Mouse (Mus musculus) forebrain, embryonic 14.5 days (tissue): Measurements from ENCODE around the gene Ncor2. TPM values are rescaled to one million over a fixed set of nuclear protein-coding genes. Genes with fewer than 3 reads are reported as not detected.
"Not testable (repeated sequence)": the region's sequence is repeated elsewhere in the genome, so short reads cannot be mapped to it uniquely, and the experiment has no call there.

Source experiments
- ATAC-seq: fragments of 200-750 bp; cut with Nextera tagmentation; 2 replicates; pipeline ENCODE4 v1.8.0; 2017; ENCODE audit warnings: mild to moderate bottlenecking, moderate library complexity
- DNase-seq: peaks from one replicate; pipeline ENCODE4 v3.0.0-alpha.2; 2015; ENCODE audit warnings: low spot score
- H3K27ac ChIP-seq: fragments of 300-500 bp; sonication (generic); 2 replicates; pipeline ENCODE4 v1.5.1; 2014; ENCODE audit warnings: low read depth, mild to moderate bottlenecking, control low read depth, low read length, moderate library complexity
- H3K27me3 ChIP-seq: fragments of 300-500 bp; sonication (generic); replicated peaks from 2 replicates; pipeline ENCODE4 v1.6.1; 2014; ENCODE audit warnings: low read length, control low read depth, mixed read lengths; ENCODE audit not compliant: control insufficient read depth, insufficient read depth
- H3K36me3 ChIP-seq: fragments of 300-500 bp; sonication (generic); 2 replicates; pipeline ENCODE4 v1.6.1; 2014; ENCODE audit warnings: low read length, control low read depth; ENCODE audit not compliant: control insufficient read depth, insufficient read depth
- H3K4me1 ChIP-seq: fragments of 300-500 bp; sonication (generic); 2 replicates; pipeline ENCODE4 v1.6.1; 2014; ENCODE audit warnings: antibody characterized with exemption, low read length, control low read depth; ENCODE audit not compliant: control insufficient read depth, insufficient read depth
- H3K4me2 ChIP-seq: fragments of 300-500 bp; sonication (generic); 2 replicates; pipeline ENCODE4 v1.6.1; 2014; ENCODE audit warnings: mild to moderate bottlenecking, control low read depth, low read length
- H3K4me3 ChIP-seq: fragments of 300-500 bp; sonication (generic); 2 replicates; pipeline ENCODE4 v1.5.1; 2014; ENCODE audit warnings: low read depth, low read length, control low read depth
- H3K9ac ChIP-seq: fragments of 300-500 bp; sonication (generic); 2 replicates; pipeline ENCODE4 v1.6.1; 2014; ENCODE audit warnings: mild to moderate bottlenecking, low read length, control low read depth, moderate library complexity
- H3K9me3 ChIP-seq: fragments of 300-500 bp; sonication (generic); replicated peaks from 2 replicates; pipeline ENCODE4 v1.6.1; 2016; ENCODE audit warnings: low read length, control low read depth, mixed read lengths; ENCODE audit not compliant: control insufficient read depth
- WGBS: fragments of 180-500 bp; shearing (Covaris S2); extraction: QIAGEN DNeasy Blood & Tissue Kit; methylation state at CpG from one replicate; pipeline ENCODE4 v1.1.7; 2014; 5-methylcytosine and 5-hydroxymethylcytosine counted together
- polyA plus RNA-seq: library from polyadenylated mRNA; unstranded; fragments of >200 nt; fragmentation: Nextera tagmentation; extraction: Ambion mirVana; gene quantifications from 2 replicates; pipeline ENCODE4 v1.2.1, GENCODE M21; 2014

Gene Ncor2
- polyA plus RNA-seq, 1 experiment from 2014 or later = 15.1 TPM

GRCm38 (mm10) chr5:125197325-125197724 is 18.3 kb upstream of the Ncor2 start:
- DNase-seq, H3K4me3 ChIP-seq, H3K27ac ChIP-seq, ATAC-seq, H3K36me3 ChIP-seq, H3K9me3 ChIP-seq, H3K4me2 ChIP-seq, H3K9ac ChIP-seq, H3K4me1 ChIP-seq, H3K27me3 ChIP-seq: not testable (repeated sequence)
- 78% methylated on average over 2 of the region's 2 CpGs for WGBS

DNA sequence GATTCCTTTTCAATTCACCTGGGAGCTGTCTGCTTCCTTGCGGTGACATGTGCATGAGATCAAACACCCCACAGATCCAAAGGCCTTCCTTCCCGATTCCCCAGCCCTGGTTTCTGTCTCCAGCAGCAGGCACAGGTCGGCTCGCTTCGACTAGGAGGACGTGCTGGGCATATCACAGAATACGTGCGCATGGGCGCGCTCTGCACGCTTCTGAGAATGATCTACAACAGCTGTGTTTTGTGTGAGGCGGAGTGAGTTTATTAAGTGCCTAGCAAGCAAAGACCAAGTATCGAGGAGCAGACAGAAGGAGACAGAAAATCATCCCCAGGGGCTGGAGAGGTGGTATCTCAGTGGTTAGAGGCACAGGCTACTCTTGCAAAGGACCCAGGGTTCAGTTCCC is 17.0 kb upstream of the Ncor2 start:
- WGBS = 89% methylated on average over 13 of the region's 13 CpGs
- H3K27me3 ChIP-seq = no peaks in the 10 kb centered on the region
- no peak overlapping the region for H3K9ac ChIP-seq
- no peak for DNase-seq
- H3K27ac ChIP-seq = no peak overlapping the region
- peaks cover 6% of the 10 kb centered on the region for H3K4me1 ChIP-seq
- no peak overlapping the region for H3K4me2 ChIP-seq
- H3K4me3 ChIP-seq = no peak overlapping the region
- no peaks in the 10 kb centered on the region for H3K9me3 ChIP-seq
- no peak for ATAC-seq
- no peaks in the 10 kb centered on the region for H3K36me3 ChIP-seq

GRCm38 (mm10) chr5:125195142-125195541 is 16.1 kb upstream of the Ncor2 start:
- DNase-seq = peak; percentile 60
- 46% methylated on average over 3 of the region's 3 CpGs for WGBS

DNA sequence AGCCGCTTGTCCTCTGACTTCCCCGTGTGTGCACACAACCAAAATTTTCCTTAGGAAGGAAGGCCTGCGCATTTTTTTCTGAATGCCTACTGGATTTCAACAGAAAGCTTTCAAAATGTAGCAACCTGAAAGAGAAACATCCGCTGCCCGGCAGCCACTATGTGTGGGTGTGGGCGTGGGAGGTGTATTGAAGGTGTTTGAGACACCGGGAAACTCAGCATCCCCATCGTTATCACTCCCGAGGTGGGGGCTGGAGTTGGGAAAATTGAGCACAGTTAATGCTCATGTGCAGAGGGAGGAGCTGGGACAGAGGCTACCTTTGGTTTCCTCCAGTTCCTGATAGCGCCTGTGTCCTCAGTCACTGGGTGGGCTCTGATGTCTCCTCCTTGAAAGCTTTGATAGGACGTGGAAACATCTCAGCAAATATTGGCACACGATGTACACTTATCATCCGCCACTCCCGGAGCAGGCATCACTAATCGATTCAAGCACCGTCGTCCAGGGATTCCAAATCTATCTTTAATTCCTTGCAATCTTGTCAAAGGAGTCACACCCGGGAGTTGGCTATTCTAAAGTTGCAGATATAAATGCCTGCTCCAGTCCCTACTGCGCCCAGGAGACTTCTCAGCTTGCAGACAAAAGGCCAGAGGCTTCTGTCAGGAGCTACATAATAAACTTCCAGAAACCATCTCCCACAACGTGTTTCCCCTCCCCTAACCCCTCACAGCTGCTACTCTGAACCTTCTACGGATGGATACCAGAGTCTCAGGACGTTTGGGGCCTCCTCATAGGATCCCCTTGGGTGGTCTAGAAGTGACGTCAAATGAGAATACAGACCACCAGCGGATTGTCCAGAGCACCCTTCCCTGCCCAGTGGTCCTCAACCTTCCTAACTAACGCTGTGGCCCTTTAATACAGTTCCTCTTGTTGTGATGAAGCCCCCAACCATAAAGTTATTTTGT is 14.7 kb upstream of the Ncor2 start:
- Histone ChIP-seq H3K36me3 (no peaks in the 10 kb centered on the region), H3K4me3 (no peak overlapping the region), H3K27me3 (no peaks in the 10 kb centered on the region), H3K9ac (no peak overlapping the region), H3K4me2 (no peak overlapping the region), H3K9me3 (no peaks in the 10 kb centered on the region), H3K4me1 (peaks cover 6% of the 10 kb centered on the region), H3K27ac (no peak overlapping the region)
- WGBS = 72% methylated on average over 25 of the region's 25 CpGs
- DNase-seq (no peak), ATAC-seq (no peak)

More at GRCm38 (mm10) chr5:125195142-125195541, 16.1 kb upstream of the Ncor2 start:
- peaks cover 6% of the 10 kb centered on the region for H3K4me1 ChIP-seq
- no peaks in the 10 kb centered on the region for H3K36me3 ChIP-seq
- H3K27me3 ChIP-seq = no peaks in the 10 kb centered on the region
- ATAC-seq = peak; percentile 50; the same call in 1 of the 2 replicates
- no peak overlapping the region for H3K9ac ChIP-seq
- H3K4me2 ChIP-seq = no peak overlapping the region
- H3K27ac ChIP-seq = no peak overlapping the region
- H3K9me3 ChIP-seq = no peaks in the 10 kb centered on the region
- H3K4me3 ChIP-seq = no peak overlapping the region

DNA sequence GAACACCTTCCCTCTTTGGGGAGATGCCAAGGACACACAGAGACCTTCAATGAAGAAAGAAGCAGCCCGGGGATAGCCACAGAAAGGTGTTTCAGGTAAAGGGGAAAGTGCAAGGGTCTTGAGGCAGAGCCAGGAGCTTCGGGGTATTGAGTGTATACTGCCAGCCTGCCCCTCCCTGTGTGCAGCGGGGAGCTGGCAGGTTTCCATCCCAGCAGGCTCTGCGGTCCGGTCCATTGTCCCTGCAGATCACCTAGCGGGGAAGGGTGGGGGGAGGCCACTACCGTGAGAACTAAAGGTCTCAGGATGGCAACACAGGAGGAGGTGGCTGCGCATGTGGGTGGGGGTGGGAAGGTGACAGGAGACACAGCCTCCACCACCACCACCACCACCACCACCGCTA is 12.6 kb upstream of the Ncor2 start:
- Histone ChIP-seq H3K9ac (no peak overlapping the region), H3K4me1 (peaks cover 6% of the 10 kb centered on the region), H3K27me3 (no peaks in the 10 kb centered on the region), H3K36me3 (no peaks in the 10 kb centered on the region), H3K27ac (peak overlapping the region; percentile 33; the same call in 1 of the 2 replicates), H3K4me2 (no peak overlapping the region), H3K4me3 (no peak overlapping the region), H3K9me3 (no peaks in the 10 kb centered on the region)
- DNase-seq (no peak), ATAC-seq (no peak)
- WGBS = 23% methylated on average over 9 of the region's 9 CpGs

DNA sequence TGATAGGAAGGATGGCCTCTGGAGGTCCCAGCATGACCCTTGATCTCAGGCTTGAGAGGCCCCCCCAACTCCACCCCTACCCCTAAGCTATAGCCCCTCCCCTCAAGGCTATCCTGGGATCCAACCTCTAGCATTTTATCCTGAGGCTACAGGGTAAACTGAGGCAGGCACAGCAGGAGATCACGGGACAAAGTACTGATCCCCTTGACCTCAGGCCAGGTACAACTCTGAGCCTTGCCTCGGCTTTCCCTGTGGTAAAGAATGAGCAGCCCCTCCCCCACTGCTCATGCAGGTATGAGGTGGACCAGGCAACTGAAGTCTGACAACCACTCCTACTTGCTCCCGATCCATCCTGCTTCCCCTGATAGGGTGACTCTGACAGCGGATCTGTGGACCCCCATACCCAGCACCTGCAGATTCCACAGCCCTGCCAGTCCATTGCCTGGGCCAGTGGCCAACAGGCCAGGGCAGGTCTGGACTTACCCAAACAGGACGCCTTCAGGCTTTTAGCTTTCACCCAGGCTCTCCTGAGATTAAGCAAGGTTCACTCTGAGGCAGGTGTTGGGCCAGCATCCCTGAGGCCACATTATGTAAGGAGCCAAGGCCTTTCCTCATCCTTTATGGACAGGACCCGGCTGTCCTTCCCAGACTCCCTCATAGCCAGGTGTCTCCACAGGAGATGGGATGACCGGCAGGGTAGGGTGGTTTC is 11.2 kb upstream of the Ncor2 start:
- Histone ChIP-seq H3K4me1 (peaks cover 6% of the 10 kb centered on the region), H3K4me2 (no peak overlapping the region), H3K9me3 (no peaks in the 10 kb centered on the region), H3K9ac (no peak overlapping the region), H3K27me3 (no peaks in the 10 kb centered on the region), H3K4me3 (no peak overlapping the region), H3K36me3 (no peaks in the 10 kb centered on the region), H3K27ac (no peak overlapping the region)
- ATAC-seq (no peak), DNase-seq (no peak)
- WGBS = 85% methylated on average over 7 of the region's 7 CpGs

DNA sequence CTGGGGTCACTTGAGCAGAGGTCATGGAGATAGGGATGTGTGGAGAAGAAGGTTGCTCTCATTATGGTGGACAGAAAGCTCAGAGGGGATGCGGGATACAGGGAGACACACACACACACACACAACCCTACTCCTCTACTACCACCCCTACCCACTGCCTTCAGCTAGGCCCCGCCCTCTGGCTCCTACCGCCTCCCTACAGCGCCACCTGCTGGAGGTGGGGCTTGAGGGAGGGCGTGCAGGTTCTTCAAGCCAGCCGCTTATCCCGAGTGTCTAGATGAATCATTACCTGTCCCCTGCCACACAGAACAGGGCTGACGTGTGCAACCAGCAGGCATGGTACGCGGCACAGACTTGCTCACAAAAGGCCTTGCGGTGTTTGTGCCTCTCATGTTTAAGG is 10.6 kb upstream of the Ncor2 start:
- ATAC-seq = peak; percentile 20; the same call in 1 of the 2 replicates
- Histone ChIP-seq H3K27ac (no peak overlapping the region), H3K4me2 (no peak overlapping the region), H3K9me3 (no peaks in the 10 kb centered on the region), H3K36me3 (no peaks in the 10 kb centered on the region), H3K4me3 (no peak overlapping the region), H3K9ac (no peak overlapping the region), H3K4me1 (peaks cover 8% of the 10 kb centered on the region), H3K27me3 (no peaks in the 10 kb centered on the region)
- 52% methylated on average over 11 of the region's 11 CpGs for WGBS
- peak; percentile 61 for DNase-seq

DNA sequence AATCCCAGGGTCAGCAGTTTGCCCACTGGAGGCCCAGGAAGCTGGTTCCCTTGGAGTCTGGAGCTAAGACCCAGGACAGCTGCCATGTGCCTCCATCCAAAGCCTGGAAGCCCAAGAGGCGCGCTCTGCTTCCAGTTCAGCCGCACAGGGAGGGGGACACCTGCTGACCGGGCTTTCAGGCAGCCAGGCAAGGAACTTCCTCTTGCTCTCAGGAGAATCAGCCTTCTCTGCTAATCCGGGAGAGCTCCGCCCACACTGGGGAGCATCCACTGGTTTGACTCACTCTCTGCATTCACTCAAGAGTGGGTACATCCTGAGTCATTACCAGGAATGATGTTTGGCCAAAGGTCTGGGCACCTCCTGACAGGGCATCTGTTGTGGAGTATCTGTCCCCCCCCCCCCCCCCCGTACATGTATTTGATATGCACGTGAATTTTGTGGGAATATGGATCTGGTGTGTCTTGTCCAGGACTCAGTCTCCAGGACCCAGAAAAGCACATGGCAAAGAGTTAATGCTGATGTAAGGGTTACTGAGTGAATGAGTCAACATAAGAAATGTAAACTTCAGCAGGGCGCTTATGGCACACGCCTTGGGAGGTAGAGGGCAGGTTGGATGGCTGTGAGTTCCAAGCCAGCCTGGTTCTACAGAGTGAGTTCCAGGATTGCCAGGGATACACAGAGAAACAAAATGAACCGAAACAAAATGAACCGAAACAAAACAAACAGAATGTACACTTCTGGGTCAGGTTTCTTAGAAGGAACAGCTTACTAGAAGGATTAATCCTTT is 10.0 kb upstream of the Ncor2 start:
- Histone ChIP-seq H3K36me3 (no peaks in the 10 kb centered on the region), H3K4me2 (no peak overlapping the region), H3K27me3 (no peaks in the 10 kb centered on the region), H3K9me3 (no peaks in the 10 kb centered on the region), H3K27ac (no peak overlapping the region), H3K9ac (no peak overlapping the region), H3K4me1 (peaks cover 8% of the 10 kb centered on the region), H3K4me3 (no peak overlapping the region)
- WGBS = 22% methylated on average over 12 of the region's 12 CpGs
- no peak for DNase-seq
- ATAC-seq = no peak
